Mouse (Mus musculus) megakaryocyte, embryonic 14.5 days (primary cell): Measurements from ENCODE around the gene Trabd2b.

ENCODE experiments used
- FLI1 ChIP-seq: IDR thresholded peaks from 2 replicates; pipeline ENCODE4 v1.6.1; 2012; ENCODE audit warnings: low read length, inconsistent platforms, mixed read lengths
- GATA1 ChIP-seq: IDR thresholded peaks from 3 replicates; pipeline ENCODE4 v1.6.1; 2012; ENCODE audit warnings: mixed read lengths, low read length, inconsistent platforms, borderline replicate concordance

DNA sequence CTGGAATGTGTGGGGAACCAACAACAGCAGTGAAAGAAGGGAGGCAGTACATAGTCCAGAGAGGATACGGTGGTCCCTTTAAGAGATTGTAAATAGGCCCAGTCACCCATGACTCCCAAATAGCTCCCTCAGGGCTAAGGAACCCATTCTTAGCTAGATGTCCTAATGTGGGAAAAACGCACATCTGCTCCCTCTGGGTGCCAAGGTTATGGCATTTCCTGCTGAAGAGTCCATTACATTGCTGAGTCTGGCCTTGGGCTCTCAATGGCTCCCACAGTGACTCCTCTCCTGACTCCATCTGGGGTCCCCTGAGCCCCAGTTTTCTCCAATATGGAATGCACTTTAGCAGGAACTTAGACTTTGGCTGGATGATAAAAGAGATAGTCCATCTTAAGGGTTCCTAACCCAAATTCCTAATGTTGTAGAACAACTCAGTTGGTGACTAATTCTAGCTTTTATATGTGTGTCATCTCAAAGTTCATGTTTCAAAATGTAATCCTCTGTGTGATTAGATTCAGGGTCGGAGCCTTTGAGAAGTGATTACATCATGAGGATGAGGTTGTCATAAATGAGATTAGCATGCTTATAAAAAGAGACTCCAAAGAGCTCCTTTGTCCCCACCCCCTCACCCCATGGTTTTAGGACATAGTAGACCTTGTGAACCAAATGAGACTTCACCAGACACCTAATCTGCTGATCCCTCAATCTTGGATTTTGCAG lies 139.1 kb downstream of the Trabd2b start:
- TF ChIP-seq GATA1 (no peak), FLI1 (no peak)
